Mouse (Mus musculus) testis, adult 2 months (tissue): ENCODE data around the gene Atg101.

Source experiments
- CTCF ChIP-seq: fragments of 200-500 bp; IDR thresholded peaks from 2 replicates; pipeline ENCODE4 v1.5.1; 2012; ENCODE audit warnings: low read depth, mild to moderate bottlenecking, inconsistent platforms, low read length, moderate library complexity; ENCODE audit not compliant: control insufficient read depth, insufficient read depth, insufficient replicate concordance
- POLR2A ChIP-seq: fragments of 200-500 bp; IDR thresholded peaks from 2 replicates; pipeline ENCODE4 v1.6.1; 2012; ENCODE audit warnings: low read depth, mild to moderate bottlenecking, inconsistent platforms, low read length, moderate library complexity; ENCODE audit not compliant: control insufficient read depth

DNA sequence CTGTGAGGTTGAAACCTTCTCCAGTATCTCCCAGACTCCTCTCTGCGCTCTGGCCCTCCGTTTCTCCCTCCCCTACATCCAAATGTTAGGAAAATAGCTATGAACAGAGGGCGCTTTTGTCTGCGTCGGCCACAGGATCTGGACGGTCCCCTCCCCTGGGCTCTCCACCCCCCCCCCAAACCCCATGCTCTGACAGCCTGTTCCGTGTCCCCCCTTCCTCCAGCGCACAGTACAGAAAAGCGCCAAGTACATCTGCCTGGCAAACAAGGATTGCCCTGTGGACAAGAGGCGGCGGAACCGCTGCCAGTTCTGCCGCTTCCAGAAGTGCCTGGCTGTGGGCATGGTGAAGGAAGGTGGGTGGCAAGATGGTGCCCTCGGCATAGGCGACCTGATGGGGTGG lies 12.6 kb upstream of the Atg101 start:
- TF ChIP-seq POLR2A (no peak), CTCF (no peak)
